Mouse (Mus musculus) layer of hippocampus, postnatal 25 days (tissue): ENCODE measurements at regions not wholly inside any gene's neighbourhood (a gene's known extent, or its start where the extent isn't known, plus 50 kb on each side); places are given as distances from the start of the nearest gene placed in this dataset.

Experiments used
- DNase-seq, 2 experiments: peaks; one replicate each; pipeline ENCODE4 v3.0.0; 2022; ENCODE audit warnings: mixed read lengths in 2 of 2, low spot score in 1 of 2; ENCODE audit errors: extremely low spot score in 1 of 2

DNA sequence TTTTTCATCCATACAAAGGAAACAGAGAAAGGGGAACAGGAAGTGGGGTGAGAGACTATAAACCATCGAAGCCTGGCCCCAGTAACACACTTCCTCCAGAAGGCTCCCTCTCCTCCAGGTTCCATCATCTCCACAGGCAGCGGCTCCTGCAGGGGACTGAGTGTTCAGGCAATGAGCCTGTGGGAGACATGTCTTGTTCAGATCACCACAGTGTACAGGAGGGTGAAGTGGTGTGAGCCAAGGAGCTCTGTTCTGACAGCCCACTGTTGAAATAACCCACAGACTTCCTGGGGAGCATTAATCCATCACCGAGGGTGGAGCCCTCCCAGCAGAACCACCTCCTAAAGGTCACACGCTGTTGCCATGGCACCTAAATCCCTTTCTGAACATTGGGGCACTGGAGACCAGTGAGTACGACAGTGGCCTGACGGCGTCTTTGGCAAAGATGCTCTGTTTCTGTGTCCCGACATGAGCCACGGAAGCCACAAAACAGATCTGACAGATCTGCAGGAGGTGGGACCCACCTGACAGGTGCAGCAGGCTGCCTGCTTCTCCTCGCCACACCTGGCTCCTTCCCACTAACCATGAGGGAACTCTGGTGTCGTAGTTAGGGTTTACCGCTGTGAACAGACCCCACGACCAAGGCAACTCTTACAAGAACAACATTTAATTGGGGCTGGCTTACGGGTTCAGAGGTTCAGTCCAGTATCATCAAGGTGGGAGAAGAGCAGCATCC is 60.9 kb downstream of the Psmg1 start:
- DNase-seq = no peak

DNA sequence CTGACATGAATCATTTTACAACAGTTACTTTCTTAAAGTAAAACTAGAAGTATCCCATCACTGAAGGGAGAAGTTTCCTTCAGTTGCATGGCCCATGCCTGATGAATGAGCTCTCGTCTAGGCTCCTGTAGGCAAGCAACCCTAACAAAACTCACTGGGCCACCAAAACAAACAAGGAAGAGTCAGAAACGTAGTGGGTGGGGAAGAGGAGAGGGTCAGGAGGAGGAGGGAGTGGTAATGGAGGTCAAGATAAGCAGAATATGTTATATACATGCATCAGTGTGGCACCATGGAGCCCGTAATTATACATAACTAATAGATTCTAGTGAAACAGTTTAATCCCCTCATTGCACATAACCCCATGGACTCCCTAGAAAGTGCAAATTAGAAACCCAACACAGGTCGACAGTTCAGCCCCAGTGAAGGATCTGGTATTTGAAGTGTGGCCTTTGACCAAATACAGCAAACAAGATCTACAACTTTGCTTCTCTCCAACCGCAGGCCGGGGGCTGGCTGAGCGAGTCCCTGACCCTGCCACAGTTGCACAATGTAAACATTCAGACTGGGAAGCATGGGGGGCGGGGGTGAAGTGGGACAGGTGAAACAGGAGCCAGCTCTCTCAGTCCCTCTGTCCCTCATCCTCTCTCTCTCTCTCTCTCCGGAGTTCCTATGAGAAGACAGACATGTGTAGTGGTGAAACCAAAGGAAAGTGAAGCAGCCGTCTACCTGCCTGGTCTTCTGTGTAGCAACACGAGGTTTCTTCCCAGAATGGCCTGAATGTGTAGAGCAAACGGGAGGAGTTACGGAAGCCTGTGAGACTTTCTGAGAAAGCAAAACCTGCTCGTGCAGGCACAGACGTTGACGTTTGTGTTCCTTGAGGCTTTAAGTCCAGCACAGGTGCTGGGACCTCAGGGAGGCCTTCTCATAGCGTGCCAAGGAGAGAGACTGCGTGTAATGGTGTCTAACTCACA is 62.2 kb downstream of the Psmg1 start:
- DNase-seq = no peak

DNA sequence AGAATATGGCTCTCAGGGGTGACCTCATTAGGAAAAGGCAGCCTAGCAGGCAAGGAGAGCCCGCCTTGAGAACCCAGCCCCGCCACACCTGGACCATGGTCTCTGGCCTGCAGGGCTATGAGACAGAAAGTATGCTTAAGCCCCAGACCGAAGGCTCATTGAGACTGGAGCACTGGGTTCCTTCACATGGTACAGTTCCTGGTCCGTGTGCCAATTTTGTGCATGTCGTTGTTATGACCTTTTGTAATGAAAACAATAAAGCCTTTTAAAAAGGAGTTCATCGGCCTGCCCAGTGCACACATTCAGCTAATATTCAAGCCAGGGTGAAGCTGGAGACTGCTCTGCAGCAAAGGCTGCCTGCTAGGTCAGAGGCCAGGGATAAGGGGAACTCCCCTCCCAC is 64.2 kb downstream of the Psmg1 start:
- no peak for DNase-seq

DNA sequence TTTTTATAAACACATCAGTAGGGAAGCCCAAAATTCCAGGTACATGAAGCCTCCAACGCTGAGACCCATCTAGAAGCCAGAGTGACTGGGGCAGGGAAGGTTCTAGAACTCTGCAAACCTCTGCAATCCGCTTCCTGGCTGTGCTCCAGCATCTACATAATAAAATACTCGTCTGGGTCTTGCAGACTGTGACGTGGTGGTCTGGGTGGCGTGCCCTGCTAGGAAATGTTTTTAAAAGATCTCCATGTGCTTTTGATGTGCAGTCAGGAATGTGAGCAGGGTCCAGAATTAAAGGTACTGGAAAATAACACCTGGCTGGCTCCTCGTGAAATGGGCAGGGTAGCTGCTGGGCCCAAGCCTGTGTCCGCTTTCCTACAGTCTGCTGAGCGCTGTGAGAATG is 66.0 kb downstream of the Psmg1 start:
- DNase-seq = no peak

DNA sequence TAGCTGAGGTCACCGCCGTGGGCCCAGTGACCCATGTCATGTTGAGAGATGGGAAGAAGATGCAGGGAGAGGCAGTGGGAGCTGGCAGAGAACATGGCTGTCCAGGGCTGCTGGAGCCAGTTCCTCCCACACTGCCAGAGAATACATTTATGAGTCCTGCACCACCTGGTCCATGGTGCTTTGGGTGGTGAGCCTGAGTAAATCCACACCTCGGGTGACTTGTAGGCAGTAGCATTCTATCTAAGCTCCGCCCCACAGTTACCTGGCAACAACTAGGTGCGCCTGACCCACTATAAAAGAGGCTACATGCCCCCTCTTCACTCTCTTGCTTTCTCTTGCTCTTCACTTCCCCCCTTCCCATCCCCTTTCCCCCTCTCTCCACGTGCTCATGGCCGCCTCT is 66.8 kb downstream of the Psmg1 start:
- DNase-seq = no peak

DNA sequence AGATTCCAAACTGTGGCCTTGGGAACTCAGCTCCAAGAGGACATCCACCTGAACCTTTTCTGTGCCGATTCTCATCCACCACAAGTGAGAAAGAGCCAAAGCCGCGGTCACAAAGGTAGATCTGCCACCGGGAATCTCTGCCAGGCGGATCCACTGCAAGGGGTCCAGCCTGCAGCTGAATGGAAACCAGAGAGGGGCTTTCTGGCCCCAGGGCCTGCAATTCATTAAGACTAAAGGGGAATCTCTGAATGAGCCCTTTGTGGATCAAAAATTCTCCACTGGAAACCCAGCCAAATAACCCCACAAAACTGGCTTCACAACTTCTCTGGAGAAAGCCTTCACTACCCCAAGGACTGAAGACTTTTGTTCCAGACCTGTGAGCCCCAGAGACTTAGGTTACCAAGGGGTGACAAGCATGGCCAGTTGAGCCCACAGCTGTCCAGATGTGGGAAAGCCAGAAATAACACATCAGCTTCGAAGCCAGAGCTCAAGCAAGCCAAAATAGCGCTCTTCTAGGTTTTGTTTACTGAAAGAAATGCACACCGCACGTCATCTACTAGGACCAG is 68.3 kb downstream of the Psmg1 start:
- no peak for DNase-seq

DNA sequence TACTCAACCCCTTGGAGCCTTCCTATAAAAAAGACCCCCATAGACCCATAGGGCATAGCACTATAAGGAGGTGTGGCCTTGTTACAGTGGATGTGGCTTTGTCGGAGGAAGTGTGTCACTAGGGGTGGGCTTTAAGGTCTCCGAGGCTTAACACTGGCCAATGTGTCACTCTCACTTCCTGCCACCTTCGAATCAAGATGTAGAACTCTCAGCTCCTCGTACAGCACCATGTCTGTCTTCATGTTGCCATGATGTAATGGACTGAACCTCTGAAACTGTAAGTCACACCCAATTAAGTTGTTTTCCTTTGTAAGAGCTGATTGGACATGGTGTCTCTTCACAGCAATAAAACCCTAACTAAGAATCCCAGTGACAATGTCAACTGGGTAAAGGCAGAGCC is 69.6 kb downstream of the Psmg1 start:
- DNase-seq = no peak

DNA sequence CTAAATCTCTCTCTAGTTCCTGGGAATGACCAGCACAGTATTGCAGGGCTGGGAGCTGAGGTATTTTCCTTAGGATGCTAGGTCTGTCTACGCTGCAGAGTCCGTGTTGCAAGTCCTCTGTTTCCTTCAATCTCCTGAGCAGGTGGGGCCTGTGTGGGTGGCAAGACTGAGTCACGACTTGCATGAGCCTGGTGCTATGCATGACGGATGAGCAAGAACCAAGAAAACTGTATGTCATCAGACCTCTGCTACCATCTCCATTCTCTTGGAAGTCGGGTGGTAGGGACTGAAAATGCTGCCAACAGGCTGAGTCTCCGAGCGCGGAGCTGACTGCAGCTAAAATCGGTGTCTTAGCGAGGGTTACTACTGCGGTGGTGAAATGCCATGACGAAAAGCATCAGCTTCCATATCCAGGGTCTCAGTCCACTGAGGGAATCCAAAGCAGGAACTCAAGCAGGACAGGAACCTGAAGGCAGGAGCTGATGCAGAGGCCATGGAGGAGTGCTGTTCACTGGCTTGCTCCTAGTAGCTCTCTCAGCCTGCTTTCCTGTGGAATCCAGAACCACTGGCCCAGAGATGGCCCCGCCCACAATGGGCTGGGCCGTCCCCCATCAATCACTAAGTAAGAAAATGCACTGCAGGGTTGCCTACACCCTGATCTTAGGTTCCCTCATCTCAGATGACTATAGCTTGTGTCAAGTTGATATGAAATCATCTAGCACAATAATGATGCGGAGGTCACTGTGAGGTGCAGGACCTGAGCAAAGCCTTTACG is 71.9 kb downstream of the Psmg1 start:
- no peak for DNase-seq

DNA sequence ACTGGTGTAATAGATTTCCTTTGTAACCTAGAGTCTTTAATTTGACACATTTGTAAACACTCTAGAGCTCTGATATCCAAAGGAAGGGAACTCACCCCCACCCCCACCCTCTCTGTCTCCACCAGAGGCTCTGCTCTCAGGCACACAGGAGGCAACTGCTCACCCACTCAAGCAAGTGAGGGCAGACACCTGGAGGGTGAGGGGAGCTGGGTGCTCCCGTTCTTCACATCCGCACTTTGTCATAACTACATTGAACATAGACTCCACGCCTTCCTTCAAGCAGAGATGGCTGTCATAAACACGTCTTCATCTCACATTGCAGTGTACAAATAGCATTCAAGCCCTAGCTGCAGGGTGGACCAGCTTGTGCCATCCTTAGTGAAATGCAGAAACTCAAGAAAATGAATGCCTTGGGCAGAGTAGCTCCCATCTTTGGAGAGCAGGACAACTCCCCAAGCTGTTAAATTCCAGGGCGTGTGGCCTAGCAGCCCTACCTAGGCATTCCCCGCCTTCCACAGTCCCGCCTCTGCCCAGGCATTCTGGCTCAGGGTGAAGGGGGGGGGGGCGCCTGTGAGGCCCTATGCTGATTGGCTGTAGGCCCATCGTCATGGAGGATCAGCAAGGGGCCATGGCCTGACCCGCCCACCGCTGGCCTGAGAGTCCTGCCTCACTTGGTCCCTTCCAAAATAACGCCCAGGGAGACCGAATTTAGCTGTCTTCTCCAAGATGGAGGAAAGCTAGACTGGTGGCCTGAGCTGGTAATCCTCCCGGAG is 72.9 kb downstream of the Psmg1 start:
- DNase-seq = no peak

DNA sequence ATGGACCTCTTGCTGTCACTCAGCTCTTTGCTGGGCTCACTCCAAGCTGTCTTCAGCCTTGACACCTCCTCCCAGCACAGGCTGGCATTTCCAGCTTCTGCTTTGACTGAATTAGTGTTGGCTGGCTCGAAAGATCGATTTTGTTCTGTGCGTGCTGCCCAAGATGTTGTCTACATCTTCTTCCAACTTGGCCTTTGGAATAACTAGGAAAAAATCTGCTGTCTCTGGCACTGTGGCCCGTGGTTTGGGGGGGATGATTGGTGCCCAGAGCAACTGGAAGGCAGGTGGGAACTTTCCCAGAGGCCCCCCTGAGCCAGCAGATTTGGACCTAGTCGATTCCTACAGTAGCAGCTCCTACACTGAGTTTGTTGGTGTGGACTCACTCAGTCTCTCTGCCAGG is 76.9 kb downstream of the Psmg1 start:
- peak in 1 of 2 experiments; percentile 26 for DNase-seq

DNA sequence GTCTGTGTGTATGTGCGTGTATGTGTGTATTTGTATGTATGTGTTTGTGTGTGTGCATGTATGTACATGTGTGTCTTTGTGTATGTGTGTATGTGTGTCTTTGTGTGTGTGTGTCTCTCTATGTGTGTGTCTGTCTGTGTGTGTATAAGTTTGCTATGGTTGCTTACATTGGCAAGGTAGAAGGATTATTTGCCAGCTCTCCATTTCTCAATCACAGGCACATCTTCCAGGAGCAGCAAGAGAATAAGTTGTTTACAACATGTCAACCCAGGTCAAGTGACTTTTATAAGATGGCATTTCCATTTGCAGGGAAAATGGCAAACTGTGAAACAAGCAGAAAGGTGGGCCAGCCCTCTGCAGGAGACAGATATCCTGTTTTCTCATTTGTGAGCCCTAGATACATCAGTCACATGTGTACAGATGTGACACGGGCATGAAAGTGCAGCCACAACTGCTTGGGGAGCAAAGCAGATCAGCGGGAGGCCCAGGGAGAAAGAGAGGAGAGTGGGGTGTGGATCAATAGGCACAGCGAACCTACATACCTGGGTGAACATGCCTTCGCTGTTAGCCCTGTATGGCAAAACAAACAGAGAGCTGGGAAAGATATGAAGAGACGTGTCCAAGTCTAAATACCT is 86.1 kb downstream of the Psmg1 start:
- no peak for DNase-seq

DNA sequence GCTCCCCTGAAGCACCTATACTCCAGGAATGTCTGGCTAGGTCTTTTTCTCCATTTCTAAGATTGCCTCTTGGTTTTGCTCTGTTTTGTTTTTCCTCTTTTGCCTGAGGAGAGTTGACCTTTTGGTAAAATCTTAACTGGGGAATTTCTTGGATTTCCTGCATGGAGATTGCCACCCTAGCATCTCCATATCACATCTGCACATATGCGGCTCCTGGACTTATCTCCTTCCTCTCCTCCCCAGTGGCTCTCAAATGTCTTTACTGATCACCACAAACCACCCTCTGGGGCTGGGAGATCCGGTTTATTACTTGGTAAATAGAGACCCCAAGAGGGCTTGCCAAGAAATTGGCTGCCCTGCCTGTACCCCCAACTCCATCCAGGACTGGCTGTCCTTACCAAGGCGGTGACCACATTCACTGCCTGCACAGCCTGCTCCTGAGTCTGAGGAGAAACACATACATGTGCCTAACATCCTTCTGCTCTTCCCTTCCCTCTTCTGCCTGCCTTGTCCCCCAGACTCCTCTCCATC is 87.3 kb downstream of the Psmg1 start:
- DNase-seq = no peak

DNA sequence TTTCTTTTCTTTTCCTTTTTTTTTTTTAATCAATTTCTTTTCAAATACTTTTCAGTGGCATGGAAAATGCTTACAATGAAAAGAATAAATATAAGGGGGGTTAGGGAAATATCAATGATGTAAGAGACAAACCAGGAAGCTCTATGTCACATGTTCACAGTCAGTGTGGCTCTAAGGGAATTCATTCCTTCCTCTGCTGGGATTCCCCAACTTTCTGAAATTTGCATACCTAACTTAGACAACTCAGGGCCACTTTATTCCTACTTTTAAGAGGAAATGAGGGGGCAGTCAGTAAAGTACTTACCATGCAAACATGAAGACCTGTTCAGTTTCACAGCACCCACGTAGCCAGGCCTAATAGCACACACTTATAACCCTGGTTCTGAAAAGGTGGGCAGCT is 88.6 kb downstream of the Psmg1 start:
- no peak for DNase-seq

DNA sequence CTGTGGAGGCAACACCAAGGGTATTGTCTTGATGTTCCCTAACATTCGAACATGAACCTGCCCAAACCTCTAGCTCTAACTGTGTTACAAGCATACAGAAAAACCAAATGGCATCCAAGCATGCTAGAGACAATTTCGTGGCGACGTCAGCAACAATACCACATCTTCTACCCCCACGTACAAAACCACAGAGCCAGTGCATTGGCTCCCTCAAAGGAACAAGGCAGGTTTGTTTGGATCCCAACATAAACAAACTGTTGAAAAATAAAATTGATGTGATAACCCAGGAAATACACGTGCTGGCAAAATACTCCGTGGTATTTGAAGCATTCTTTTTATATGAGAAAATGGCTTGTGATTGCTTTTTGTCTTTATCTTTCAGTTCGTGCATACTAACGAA is 89.4 kb downstream of the Psmg1 start:
- DNase-seq = no peak

DNA sequence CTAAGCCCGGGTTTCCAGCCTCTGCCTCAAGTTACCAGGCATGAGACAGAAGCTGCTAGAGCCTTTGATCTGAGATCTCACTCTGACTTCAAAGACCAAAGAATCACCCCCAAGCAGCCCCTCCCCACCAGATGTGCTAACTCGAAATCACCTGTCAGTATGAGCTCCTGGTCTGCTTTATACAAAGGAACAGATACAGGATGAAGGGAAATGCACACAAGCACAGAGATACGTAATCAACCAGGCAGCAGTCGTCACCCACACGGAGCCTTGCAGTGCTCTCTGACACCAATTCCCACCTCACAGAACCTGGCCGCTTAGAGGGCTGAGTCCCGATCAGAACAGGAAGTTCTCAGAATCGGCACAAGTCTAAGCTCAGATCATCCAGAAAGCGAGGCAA is 90.6 kb downstream of the Psmg1 start:
- DNase-seq = no peak

DNA sequence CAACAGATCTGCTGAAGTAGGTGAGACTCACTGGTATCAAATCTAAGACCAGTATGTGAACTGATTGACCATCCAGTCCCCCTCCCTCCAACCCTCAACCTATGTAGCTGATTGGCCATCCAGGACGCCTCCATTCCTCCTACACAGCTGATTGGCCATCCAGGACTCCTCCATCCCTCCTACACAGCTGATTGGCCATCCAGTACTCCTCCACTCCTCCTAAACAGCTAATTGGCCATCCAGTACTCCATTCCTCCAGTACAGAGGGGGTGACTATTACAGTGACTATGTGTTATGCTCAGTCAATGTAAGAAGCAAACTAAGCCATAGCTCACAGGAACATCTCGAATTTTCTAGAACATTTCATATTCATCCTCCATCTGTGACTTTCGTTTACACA is 91.1 kb downstream of the Psmg1 start:
- DNase-seq = no peak

DNA sequence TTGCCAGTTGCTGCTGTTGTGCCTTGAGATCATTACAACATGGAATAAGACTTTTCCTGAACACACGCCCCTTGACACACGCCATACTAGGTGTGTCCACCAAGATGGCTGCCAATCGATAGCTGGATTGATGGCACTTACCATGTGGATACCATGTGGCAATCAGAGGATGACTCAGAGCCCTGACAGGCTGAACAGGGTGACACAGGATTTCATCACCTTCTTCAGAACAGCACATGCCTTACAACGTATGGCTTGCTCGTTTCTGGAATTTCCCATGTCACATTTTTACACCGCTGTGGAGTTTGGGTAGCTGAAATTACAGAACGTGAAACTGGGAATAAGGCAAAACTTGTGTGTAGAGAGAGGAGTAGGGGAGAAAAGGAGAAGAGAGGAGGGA is 92.9 kb downstream of the Psmg1 start:
- no peak for DNase-seq

DNA sequence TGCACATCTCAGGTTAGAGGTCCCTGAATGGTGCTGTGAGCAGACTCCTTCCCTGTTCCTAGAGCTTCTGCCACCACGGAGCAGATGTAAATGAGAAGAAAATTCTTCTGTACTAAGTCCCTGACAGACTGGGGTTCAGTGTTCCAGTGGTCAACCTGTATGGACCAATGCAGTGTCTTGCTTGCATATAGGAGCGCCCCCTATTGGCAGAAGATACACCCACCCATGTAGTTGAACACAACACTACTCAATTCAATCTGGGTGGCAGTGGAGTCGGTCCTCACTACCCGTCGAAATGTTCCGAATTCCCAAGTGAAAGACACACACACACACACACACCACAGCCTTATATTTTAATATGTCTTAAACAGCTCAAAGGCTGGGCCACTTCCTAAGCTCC is 94.6 kb downstream of the Psmg1 start:
- DNase-seq = no peak
